8 mouse cellular contexts compared by ENCODE assay signal in the genomic region with DNA sequence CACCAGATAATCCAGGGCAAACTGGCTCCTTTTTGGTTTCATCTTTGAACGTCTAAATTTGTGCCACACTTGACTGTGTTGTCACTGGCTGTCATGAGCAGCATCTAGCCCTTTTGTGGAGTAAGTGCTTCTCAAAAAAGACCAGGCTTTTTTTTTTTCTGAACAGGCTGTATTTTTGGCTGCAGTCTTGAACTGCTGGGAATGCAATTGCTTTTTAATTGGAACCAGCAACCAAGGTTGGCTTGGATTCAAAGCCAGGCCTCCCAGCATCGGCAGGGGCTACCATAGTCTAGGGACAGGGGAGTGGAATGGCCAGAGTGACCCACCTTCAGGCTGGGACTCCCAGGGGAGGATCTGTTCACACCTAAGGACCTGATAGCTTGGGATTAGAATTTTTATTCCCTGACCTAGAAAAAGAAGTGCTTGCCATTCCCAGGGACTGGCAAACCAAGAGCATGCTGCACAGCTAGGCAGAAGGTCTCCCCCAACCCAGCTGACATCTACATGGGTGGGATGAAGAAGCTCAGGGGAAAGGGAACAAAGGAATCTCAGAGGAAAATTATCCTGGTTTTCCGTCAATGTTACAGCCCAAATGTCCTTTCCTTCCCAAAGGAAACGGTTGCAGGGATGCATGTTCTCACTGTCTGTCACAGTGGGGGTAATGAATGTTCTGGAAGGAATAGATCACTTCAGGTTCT.
DNase-seq lines count a peak whose midpoint lies in the region; ATAC-seq lines count a peak whose summit lies in the region.

No protein-coding gene starts in this region.

- 0 out of 2 replicates have a peak, but pooled peaks cover 5% of the 10 kb centered on the region for H3K9me3 ChIP-seq in liver, embryonic 12.5 days (replicated peaks)
- H3K9me3 ChIP-seq in midbrain, embryonic 13.5 days = 0 out of 2 replicates have a peak, but pooled peaks cover 2% of the 10 kb centered on the region

- no peaks in the 10 kb centered on the region for H3K27me3 ChIP-seq in liver, embryonic 12.5 days (replicated peaks)
- H3K27me3 ChIP-seq in midbrain, embryonic 13.5 days = no peaks in the 10 kb centered on the region

- peak; percentile 7 for DNase-seq in liver
- peak; percentile 64 for DNase-seq in embryo, embryonic 10.5 days (ENCODE audit: low spot score)
- peak; percentile 40 for DNase-seq in gastrocnemius, postnatal 10 days
- peak; percentile 75 for DNase-seq in layer of hippocampus, adult 9-11 months
- no peak for DNase-seq in testis, postnatal 14 days (ENCODE audit: low spot score)

- H3K4me2 ChIP-seq in liver, embryonic 12.5 days = no peak overlapping the region
- no peak overlapping the region for H3K4me2 ChIP-seq in midbrain, embryonic 13.5 days (replicated peaks)

- no peak overlapping the region for H3K27ac ChIP-seq in liver, embryonic 12.5 days
- peak overlapping the region; percentile 54 for H3K27ac ChIP-seq in midbrain, embryonic 13.5 days

- H3K4me1 ChIP-seq in liver, embryonic 12.5 days = no peaks in the 10 kb centered on the region
- peaks cover 12% of the 10 kb centered on the region for H3K4me1 ChIP-seq in midbrain, embryonic 13.5 days (replicated peaks)

- no peak for ATAC-seq in liver, embryonic 12.5 days
- ATAC-seq in midbrain, embryonic 13.5 days = no peak
- ATAC-seq in megakaryocyte, adult 5-6 weeks (ENCODE audit: poor library complexity, severe bottlenecking) = no peak

- H3K36me3 ChIP-seq in liver, embryonic 12.5 days = no peaks in the 10 kb centered on the region
- H3K36me3 ChIP-seq in midbrain, embryonic 13.5 days = no peaks in the 10 kb centered on the region

- H3K4me3 ChIP-seq in liver, embryonic 12.5 days = no peak overlapping the region
- no peak overlapping the region for H3K4me3 ChIP-seq in midbrain, embryonic 13.5 days (replicated peaks)

- no peak overlapping the region for H3K9ac ChIP-seq in liver, embryonic 12.5 days
- no peak overlapping the region for H3K9ac ChIP-seq in midbrain, embryonic 13.5 days (replicated peaks)

- WGBS in liver, embryonic 12.5 days (ENCODE audit: insufficient replicate concordance) = 60% methylated on average over 4 of the region's 4 CpGs
- 17% methylated on average over 4 of the region's 4 CpGs for WGBS in midbrain, embryonic 13.5 days
